Mouse (Mus musculus): ENCODE data around the gene Gramd1b.

Gene Gramd1b

DNA sequence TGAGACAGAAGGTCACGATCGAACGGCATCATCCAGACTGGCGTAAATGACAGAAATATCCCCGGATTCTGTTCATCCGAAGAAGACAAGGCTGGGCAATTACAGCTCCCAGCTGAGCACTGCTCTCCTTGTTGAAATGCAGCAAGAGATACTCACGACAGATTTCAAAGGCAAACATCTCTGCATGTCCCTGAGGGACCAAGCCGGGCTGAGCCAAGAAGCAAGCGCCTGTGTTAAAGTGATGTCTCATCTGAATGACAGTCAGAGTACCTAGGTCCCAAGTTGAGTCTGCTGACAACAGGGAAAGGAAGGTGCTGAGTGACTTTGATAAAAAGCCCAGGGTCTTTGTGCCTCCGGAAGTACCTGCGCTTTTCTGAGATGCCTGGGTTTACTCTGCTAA, 157.1 kb downstream of the Gramd1b start:
- DNase-seq (ENCODE audit: low read depth, low spot score): peak; percentile 58

DNA sequence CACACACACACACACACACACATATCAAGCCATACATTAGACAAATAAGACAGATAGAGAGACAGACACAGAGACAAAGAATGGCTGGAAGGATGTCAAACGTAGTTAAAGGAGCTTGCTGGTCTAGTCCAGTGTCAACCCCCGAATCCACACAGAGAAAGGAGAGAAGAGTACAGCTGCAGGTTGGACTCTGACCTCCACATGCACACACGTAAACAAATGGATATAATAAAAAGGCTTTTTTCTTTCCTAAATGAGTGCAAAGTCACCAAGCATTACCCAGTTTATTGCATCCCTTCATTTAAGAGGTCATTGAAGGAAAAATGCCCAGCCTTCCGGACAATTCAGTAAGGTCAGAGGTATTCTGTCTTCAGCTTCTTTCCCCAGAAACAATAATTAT, 161.0 kb downstream of the Gramd1b start:
- DNase-seq (ENCODE audit: low read depth, low spot score): no peak

GRCm38 (mm10) chr9:40366795-40367194, 164.4 kb downstream of the Gramd1b start:
- no peak for DNase-seq (ENCODE audit: low read depth, low spot score)

DNA sequence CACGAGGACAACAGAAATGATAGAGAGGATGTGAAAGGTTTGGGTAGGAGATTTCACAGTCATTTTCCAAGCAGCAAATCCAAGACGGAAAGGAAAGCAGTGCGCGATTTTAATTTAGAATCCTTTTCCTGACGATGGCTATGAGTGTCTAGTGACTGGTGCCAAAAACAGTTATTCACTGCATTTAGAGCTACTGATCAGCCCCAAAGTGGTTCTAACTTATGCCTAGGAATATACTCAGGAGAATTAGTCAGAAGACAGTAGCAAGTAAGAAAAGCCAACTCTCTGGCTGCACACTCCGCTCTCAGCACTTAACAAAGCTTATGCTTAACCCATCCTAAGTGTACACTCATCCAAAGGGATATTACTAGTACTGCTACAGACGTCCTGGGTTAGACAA, 166.9 kb downstream of the Gramd1b start:
- peak; percentile 78 for DNase-seq (ENCODE audit: low read depth, low spot score)

DNA sequence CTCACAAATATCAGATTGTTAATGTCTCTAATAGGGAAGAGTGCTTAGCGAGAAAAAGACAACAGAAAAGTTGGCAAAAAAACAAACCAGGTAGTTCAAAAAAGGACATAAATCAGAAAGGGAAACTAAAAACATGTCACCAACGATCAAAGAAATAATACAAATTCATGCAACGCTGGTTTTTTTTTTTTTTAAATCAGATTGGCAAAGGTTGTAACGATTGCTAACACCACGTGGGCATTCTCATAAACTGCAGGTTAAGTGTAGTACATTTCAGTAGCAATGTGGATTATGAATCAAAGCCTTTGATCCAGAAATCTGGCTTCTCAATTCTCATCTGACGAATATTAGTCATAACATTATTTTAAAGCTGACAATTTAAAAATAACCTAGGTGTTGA, 169.2 kb downstream of the Gramd1b start:
- no peak for DNase-seq (ENCODE audit: low read depth, low spot score)

DNA sequence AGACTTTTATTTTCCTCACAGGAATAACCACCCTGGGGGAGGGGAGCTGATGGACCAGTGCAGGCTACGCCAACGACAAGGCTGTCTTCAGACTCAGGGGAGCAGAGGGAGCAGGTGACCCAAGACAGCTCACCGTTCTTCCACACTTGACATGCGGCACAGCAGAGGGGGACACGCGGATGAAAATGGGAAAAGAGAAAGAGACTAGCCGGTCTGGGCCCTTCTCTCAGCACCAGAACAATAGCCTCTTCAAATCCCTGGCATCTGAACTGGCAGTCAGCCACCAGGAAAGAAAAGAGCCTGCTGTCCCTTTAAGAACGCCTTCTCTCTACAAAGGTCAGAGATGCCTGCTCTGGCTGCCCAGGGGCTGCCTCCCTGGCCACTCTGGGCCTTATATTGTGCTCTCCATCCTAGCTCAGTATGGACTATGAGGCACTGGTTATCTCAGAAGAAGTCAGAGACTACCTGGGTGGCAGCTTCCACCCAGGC, 172.7 kb downstream of the Gramd1b start:
- peak; percentile 92 for DNase-seq (ENCODE audit: low read depth, low spot score)

DNA sequence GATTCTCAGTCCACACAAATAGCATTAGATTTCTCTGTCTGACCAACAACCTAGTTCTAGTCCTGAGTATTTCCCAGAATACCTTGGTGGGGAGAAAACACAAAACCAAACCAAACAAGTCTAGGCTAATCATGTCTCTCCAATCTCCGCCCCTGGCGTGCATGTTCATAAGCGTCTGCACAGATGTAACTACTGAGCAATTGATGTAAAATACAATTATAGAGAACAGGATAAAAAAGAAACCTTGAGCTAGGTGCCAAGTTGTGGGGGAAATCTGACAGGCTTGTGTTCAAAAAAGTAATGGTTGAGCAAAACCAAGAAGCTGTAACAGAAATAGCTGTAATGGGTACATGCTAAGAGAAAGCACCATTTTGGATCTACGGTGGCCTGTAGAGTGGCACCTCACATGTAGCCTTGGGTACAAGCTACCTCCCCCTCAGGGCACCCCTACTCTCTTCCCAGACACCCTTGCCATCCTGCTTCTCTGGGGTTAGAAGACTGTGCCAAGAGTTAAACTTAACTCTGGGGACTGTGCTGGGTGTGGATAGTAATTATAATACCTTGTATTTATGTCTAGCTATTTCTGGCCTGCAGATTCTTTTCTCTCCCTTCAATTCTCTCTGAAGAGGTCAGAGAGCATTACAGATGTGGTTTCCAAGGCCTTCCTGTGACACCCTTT, 174.3 kb downstream of the Gramd1b start:
- peak; percentile 42 for DNase-seq (ENCODE audit: low read depth, low spot score)

GRCm38 (mm10) chr9:40356368-40356767, 174.8 kb downstream of the Gramd1b start:
- DNase-seq (ENCODE audit: low read depth, low spot score): no peak

DNA sequence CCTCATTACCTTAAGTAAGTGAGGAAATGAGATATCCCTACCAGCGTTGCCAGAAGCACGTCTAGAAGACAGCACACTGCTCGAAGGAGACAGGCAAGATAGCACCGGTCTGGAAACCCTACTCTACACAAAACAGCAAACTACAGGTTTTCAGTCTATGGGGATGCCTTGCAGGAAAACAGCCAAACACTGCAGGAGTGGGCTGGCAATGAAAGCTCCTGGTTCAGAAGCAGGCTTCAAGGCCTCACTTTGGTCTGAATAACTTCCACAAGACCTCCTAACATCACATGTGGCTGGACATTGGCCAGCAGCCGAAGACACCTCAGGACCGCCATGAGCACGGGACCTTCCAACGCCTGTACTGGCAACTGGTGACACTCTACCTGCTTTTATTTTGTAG, 175.8 kb downstream of the Gramd1b start:
- DNase-seq (ENCODE audit: low read depth, low spot score): no peak

DNA sequence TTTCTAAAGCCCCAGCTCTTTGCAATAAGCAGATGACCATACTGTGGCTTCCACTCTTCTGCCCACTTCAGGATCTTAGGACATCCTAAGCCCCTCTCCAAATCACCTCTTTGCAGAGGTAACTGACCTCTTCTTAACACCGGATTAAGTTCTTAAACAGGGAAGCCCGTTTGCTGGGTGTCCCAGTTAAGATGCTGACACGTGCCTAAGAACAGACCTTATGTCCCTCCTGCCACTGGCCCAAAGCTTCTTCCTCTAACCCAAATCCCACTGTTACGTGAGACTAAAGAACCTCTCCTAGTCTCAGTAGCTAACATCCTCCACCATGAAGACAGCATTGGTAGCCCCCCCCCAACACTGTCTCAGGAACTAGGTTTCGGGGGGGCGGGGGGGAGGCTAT, 177.6 kb downstream of the Gramd1b start:
- DNase-seq (ENCODE audit: low read depth, low spot score): no peak

GRCm38 (mm10) chr9:40350640-40351039, 180.5 kb downstream of the Gramd1b start:
- DNase-seq (ENCODE audit: low read depth, low spot score): peak; percentile 96

GRCm38 (mm10) chr9:40350052-40350451, 181.1 kb downstream of the Gramd1b start:
- DNase-seq (ENCODE audit: low read depth, low spot score): no peak

- DNase-seq (ENCODE audit: low read depth, low spot score): no peak
Measured at GRCm38 (mm10) chr9:40349554-40349953, 181.6 kb downstream of the Gramd1b start.

GRCm38 (mm10) chr9:40348714-40349233, 182.4 kb downstream of the Gramd1b start:
- peak; percentile 90 for DNase-seq (ENCODE audit: low read depth, low spot score)

GRCm38 (mm10) chr9:40346232-40346984, 184.8 kb downstream of the Gramd1b start:
- peak; percentile 97 for DNase-seq (ENCODE audit: low read depth, low spot score)

DNA sequence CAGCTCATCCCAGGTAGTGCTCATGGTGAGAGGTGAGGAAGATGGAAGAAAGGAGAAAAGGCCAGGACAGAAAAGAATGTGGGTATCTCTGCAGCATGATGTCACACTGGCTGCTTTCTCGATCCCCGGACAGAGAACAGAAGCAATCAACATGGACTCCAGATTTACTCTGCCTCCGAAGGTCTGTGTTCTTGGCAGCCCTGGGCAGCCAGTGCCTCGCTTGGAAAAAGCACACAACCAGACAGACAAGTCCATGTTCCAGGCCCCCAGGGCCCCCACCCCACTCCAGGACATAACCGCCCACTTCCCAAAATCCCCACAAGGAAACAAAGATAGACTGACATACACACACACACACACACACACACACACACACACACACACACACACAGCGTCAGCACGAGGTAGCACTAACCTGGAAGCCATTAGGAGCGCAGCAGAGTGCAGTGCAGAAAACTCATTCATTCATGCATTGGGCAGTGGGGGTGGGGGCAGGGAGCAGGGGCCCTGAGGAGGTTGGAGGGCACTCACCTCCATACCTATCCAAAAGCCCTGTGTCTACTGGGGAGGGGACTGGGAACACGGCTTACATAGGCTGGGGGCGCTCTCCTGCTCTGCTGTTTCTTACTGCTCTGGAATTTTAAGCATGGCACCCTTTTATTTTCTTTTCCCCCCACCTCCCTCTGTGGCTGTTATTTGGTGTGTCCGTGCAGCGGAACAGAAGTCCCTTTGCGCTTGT, 185.5 kb downstream of the Gramd1b start:
- peak; percentile 72 for DNase-seq (ENCODE audit: low read depth, low spot score)

DNA sequence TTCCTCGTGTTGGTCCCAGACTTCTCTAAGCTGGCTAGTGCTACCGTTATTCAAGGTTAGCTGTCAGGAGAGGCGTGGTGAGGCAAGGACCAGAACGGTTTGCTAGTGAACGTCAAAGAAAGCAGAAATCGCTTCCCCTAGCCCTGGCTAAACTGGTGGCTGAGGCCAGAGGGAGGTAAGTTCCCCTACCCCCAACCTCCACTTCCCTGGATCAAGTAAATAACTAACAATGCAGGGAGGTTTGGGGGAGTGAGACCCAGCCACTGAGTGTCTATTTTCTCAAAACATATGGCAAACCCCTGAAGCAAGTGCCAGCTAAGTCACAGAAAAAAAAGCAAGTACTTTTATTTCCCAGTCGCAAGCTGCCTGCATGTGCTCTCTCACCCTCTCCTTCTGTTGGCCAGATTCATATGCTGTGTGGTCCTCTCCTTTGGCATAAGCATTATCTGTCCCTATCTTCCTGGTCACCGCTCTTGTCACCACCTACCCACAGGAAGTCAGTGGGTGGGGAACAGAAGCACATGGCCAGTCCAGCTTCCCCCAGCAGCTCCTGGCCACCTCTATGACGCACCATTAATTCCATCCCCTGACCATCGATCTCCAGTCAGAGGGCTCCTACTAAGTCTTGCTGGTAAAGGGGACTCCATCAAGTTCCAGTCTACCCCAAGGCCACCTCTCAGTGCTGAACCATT, 186.2 kb downstream of the Gramd1b start:
- DNase-seq (ENCODE audit: low read depth, low spot score): peak; percentile 87

DNA sequence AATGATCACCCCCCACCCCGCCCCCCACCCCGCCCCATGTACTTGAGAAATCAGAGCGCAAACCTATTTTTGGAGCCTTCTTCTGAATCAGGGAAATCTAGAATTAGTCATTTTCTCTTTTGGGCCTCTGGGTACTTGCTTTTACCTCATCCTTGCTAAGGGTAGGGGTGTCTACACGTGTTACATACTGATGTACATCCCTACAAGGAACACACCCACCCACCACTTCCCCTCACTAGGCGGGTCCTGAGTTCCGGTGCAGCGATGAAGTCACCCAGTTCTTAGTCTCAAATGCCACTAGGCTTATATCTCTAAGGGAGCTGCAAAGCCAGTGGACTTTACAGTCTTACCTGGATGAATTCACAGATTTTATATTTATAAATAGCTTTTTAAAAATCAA, 187.4 kb downstream of the Gramd1b start:
- peak; percentile 90 for DNase-seq (ENCODE audit: low read depth, low spot score)

- peak; percentile 51 for DNase-seq (ENCODE audit: low read depth, low spot score)
Measured at GRCm38 (mm10) chr9:40343053-40343652, 188.0 kb downstream of the Gramd1b start.

DNA sequence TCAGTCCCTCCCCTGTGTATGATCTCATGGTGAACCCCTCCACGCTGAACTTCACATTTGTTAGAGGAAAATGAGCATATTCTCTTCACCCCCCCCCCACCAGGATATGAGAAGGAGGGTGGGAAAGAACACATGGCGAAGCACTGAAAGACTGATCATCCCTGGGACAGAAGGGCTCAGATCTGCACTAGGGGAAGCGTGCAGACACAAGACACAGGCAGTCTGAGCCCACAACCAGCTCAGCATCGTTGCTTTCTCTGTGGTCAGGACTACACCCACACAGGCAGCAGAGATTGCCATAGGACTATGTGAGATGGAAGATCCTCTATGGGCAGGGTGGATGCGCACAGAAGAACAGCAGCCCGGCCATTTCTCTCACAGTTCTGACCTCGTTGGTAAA, 189.1 kb downstream of the Gramd1b start:
- peak; percentile 62 for DNase-seq (ENCODE audit: low read depth, low spot score)

GRCm38 (mm10) chr9:40339578-40339977, 191.6 kb downstream of the Gramd1b start:
- peak; percentile 70 for DNase-seq (ENCODE audit: low read depth, low spot score)
